Mouse (Mus musculus) left cerebral cortex, postnatal 10 days (tissue): ENCODE results near the gene Tmem179b. TPM values are rescaled to one million over a fixed set of nuclear protein-coding genes. Genes with fewer than 3 reads are reported as not detected.
A peak's percentile ranks its signal among the peaks of the same experiment; 100 is the strongest.

Experiments
- DNase-seq, 2 experiments: peaks; one replicate each; pipeline ENCODE4 v3.0.0; 2021 to 2022; ENCODE audit warnings: low spot score in 2 of 2, mixed read lengths in 1 of 2; ENCODE audit errors: extremely low spot score in 1 of 2
- intact Hi-C: fragments of 180-260 bp; cut with DNase I; formaldehyde crosslinking; loops from one replicate; pipeline ENCODE4 v1.15.1; 2025
- total RNA-seq, 2 experiments: library from RNA; stranded (reverse); gene quantifications; 2 replicates each; pipeline ENCODE4 v1.2.3; 2021

The Tmem179b gene
- 1 to 10 TPM; 7.2 to 8.9 TPM for total RNA-seq

DNA sequence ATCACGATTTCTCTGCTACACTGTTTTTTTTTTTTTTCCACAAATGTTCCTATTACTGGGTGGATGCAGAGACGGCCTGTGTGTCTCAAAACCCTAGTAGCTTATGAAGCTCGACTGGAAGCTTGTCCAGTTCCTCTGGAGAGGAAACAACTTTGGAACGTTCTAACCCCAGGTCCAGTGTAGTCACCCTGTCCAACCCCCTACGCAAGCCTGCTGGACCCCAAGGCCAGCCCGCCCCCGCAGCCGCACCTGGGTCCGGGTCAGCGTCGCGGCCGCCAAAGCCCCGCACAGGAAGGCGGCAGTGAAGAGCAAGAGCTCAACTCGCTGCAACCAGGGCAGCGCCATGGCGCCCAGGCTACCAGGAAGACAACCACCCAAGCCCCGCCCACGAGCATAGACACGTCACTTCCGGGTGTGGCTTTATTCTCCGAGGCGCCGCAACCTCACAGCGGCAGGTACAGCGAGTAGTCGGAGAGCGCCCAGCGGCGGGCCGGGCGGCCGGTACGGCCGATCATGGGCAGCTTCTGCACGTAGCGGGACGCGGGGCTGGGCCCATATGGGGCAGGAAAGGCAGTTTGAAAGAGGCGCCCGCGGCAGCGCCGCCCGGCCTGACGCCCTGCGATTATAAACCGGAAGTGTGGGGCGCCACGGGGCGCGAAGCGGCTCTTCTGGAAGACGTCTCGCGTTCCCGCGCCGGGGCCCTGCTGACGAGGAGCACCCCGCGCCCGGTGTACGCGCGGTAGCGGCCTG lies at the start of gene Tmem179b:
TSS of gene Tmem179b (minus strand) at position 382 of the 750 bp plus-strand sequence.
- intact Hi-C loops = loop anchor here (5.0 kb wide), 1 partner anchor 43 kb away; the partner anchor contains the start of gene Ttc9c
- peak; percentile 92 to 97 for DNase-seq

DNA sequence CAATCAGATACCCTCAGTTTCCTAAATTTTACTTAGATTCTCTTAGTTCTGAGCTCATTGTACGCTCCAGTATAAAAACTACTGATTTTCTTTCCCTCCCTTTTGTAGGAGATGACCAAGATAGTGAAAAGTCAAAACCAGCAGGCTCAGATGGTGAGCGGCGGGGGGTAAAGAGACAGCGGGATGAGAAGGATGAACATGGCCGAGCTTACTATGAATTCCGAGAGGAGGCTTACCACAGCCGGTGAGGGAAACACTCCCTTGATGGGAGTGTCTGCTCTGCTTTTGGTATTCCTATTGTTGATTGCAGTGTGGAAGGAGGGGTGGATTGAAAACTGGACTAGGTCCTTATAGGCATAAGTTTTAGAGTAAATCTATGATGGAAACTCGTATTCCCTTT lies 48.4 kb upstream of the Tmem179b start:
- intact Hi-C loops = no loop called here
- no peak for DNase-seq

DNA sequence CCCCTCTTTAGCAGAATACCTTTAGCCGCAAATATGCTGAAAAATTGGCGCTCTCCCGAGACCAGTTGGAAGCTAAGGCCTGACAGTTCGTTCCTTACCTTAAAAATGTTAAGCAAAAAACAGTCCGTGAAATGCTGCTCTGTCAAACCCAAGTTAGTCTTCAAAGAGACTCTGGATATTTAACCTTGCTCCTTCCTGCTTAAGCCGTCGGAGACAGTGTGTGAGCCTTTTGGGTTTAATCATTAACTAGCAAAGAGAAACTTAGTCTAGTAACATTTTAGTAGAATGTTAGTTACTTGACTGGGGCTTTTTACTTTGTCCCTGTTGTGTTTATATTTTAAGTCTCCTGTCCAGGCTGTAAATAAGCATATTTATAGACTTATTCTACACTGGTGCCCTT lies 46.9 kb upstream of the Tmem179b start:
- no peak for DNase-seq
- intact Hi-C loops = no loop called here

DNA sequence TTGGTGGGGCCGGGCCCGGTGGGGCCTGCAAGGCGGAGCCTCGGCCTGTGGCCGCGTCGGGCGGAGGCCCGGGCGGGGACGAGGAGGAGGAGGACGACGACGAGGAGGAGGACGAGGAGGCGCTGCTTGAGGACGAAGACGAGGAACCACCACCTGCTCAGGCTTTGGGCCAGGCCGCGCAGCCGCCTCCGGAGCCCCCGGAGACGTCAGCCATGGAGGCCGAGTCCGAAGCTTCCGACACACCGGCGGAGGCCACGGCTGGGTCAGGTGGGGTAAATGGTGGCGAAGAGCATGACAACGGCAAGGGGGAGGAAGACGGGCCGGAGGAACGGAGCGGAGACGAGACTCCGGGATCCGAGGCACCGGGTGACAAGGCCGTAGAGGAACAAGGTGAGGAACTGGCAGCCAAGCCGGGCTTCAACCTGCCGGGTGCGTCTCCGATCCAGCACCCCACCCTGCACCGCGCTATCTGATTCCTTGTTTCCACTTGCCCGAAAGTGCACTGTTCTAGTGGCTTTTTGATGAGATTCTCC lies 46.2 kb upstream of the Tmem179b start:
- peak in 1 of 2 experiments; percentile 73 for DNase-seq
- intact Hi-C loops = no loop called here

DNA sequence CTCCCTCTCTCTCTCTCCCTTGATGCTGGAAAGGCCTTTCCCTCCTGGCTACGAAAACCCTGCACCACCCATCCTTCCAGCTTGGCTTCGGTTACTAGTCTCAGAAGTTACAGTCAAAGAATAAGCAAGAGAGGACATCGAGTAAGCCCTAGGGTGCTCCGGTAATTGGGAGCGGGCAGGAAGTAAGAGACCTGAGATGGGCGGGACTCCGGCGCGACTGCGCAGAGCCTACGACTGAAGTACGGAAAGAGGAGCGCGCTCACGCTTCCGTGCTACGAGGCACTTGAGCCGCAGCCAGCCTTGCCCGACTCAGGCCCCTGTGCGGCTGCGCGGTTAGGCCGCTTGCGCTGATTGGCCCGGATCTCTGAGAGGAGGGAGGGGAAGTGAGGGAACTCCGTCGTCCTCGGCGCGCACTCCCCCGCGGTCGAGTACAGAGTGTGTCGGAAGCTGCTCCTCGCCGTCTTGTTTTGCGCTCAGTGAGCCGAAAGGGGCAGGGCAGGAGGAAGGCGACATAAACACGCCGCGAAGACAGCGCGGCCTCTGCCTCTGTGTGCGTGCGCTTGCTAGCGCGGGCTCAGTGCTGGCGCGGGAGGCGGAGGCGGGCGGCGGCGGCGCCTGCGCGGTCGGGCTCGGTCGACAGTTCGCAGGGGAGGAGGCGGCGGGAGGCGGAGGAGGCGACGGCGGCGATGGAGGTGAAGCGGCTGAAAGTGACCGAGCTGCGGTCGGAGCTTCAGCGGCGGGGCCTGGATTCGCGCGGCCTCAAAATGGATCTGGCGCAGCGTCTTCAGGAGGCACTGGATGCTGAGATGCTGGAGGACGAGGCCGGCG lies 45.5 kb upstream of the Tmem179b start, which contains the start of gene Hnrnpul2:
TSS of gene Hnrnpul2 (plus strand) at position 415 of the 828 bp plus-strand sequence.
- intact Hi-C loops = loop anchor here (5.0 kb wide), 1 partner anchor 48 kb away; the partner anchor contains the start of genes Tmem179b and Tmem223
- peak; percentile 97 to 99 for DNase-seq

DNA sequence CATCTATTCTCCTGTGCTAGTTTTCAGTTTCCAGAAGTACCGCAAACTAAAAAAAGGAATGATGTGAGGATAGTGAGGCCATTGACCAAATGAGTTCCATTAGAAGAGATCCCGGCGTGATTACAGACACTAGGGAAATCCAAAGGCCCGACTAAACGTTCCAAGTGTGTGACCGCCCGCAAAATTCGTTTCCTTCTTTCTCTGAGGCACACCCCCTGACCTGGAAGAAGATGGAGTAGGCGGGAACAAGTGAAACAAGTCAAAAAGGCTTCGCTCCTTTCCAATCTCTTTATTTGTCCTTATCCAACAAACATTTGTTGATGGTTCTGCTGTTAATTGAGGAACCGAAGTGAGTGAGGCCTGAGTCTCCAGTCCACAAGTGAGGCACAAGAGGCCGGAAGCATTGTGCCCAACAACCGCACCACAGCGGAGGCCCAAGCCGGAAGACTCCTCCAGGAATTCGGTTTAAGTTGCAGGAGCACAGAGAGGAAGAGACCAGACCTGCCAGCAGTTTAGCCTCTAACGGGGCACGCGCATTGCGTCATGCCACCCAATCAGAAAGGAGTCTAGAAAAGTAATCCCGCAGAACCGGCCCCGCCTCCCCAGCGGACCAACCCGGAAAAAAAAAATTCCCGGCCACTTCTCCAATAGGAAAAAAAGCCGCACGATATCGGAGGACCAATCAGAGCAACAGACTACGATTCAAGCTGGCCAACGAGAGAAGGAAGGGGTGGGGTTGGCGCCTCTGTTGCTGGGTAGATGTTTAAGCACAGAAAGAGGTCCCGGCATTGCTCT lies 44.7 kb upstream of the Tmem179b start, which contains the start of gene Ttc9c:
TSS of gene Ttc9c (minus strand) at position 533 of the 795 bp plus-strand sequence.
- peak; percentile 98 for DNase-seq
- intact Hi-C loops = loop anchor here (5.0 kb wide), 1 partner anchor 47 kb away; the partner anchor contains the start of genes Tmem179b and Tmem223

DNA sequence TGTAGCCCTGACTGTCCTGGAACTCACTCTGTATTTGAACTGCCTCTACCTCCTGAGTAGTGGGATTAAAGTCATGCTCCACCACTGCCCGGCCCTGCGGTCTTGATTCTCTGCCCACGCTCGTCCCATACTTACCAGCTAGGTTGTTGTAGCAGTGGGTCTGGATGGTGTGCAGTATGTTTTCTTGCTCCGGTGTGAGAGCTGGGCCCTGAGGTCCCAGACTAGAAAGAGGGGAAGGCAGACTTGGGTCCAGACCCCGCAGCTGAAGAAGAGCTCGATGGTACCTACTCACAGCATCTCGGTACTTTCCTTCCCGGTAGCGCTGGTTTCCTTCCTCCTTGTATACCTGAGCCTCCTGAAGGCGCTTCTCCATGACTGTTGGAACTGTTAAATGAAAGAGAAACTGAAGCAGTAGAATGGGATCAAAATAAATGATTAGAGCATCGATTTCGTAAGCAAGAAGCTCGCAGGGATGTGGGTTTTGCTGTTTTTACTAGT lies 44.1 kb upstream of the Tmem179b start:
- DNase-seq = no peak
- intact Hi-C loops = loop anchor here (5.0 kb wide), 1 partner anchor 46 kb away; the partner anchor contains the start of genes Tmem179b and Tmem223

DNA sequence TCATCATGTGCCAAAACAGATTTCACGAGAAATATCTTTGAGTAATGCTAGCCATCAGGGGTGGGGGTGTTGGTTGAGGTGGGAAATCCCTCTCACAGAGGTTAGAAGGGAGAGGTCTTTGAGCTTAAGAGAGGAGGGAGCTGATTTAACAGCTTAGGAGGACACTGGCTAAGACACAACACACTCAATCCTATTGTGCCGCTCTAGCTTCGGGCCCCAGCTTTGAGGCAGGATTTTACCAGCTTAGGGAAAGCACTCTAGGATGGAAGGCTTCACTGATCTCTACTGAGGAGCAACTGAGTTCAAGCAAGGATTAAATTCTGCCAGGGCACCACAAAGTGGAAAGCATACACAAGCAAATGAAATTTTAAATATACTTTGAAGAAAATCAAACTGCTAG lies 42.7 kb upstream of the Tmem179b start:
- no peak for DNase-seq
- intact Hi-C loops = loop anchor here (5.0 kb wide), 1 partner anchor 45 kb away; the partner anchor contains the start of genes Tmem179b and Tmem223

DNA sequence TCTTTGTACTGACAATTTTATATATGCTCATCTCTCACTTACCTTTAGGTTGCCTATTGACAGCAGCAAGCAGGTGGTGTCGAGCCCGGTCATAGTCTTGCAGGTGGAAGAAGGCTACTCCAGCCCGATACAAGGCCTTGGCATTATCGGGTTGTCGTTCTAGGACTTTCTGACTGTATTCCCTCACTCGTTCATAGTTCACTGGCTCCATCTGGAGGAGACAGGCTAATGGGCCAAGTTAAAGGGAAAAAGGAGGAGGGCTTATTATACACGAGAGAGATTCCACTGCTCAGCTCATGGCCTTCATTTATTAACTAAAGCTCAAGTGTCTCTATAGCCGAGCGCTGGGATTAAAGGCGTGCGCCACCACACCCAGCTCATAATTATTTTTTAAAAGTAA lies 41.5 kb upstream of the Tmem179b start:
- intact Hi-C loops = loop anchor here (5.0 kb wide), 1 partner anchor 44 kb away; the partner anchor contains the start of genes Tmem179b and Tmem223
- DNase-seq = no peak

DNA sequence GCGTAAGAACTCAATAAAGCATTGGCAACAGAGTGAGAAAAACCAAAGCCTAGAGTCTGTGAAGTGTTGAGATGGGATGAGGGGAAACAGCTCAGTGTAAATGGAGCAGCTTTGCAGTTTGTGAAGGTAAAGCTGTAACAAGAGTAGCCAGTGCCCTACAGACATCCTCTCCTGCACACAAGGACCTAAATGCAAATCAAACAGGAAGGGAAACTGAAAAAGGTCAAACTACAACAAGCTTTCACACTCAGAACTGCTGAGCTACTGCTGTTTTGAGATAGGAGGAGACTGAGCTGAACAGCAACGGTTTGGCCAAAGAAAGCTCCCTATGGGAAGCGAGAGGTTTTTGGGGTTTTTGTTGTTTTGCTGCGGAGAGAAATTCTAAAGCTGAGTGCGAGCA lies 32.5 kb upstream of the Tmem179b start:
- intact Hi-C loops = no loop called here
- DNase-seq = no peak

DNA sequence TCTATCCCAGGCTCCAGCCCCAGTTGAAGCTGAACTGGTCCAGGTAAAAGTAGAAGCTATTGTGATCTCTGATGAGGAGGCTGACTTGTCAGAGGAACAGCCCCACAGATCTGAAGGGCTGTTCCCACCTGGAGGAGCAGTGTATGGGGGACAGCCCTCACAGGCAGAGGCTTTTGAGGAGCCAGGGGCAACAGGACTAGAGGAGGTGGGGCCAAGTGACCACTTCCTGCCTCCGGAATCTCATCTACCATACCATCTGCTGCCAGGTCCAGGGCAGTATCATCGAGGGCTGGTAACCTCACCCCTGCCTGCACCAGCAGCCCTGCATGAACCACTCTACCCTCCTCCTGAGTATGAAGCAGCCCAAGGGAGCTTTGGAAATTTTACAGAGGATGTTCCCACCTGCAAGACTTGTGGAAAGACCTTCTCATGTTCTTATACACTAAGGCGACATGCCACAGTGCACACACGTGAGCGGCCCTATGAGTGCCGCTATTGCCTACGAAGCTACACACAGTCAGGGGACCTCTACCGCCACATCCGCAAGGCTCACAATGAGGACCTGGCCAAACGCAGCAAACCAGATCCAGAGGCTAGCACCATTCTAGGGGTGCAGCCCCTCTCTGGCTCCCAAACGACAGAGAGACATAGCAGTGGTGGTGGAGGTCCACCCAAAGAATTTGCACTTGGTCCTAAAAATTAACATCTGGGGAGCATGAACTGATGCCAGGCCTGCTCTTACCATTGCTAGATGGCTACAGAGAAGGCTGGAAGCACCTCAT lies 29.8 kb upstream of the Tmem179b start:
- DNase-seq = no peak
- intact Hi-C loops = no loop called here

DNA sequence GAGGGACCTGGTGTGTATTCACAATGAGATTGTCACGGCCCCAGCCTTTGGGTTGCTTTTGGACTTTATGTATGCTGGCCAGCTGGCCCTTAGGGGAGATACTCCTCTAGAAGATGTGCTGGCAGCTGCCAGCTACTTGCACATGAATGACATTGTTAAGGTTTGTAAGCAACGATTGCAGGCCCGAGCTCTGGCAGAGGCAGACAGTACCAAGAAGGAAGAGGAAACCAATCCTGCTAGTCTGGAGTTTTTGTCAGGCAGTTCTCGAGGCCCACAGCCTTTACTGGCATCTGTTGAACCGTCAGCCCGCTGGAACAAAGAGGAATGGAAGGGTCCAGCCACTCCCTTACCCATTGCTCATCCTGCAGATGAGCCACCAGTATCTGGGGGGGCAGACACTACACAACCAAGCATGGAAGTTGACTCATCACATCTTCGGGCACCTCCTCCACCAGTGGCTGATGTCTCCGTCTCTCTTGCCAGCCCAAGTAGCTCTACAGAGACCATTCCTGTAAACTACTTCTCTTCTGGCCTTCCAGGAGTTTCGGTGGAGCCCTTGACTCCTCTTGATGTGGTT lies 29.0 kb upstream of the Tmem179b start:
- intact Hi-C loops = no loop called here
- no peak for DNase-seq

DNA sequence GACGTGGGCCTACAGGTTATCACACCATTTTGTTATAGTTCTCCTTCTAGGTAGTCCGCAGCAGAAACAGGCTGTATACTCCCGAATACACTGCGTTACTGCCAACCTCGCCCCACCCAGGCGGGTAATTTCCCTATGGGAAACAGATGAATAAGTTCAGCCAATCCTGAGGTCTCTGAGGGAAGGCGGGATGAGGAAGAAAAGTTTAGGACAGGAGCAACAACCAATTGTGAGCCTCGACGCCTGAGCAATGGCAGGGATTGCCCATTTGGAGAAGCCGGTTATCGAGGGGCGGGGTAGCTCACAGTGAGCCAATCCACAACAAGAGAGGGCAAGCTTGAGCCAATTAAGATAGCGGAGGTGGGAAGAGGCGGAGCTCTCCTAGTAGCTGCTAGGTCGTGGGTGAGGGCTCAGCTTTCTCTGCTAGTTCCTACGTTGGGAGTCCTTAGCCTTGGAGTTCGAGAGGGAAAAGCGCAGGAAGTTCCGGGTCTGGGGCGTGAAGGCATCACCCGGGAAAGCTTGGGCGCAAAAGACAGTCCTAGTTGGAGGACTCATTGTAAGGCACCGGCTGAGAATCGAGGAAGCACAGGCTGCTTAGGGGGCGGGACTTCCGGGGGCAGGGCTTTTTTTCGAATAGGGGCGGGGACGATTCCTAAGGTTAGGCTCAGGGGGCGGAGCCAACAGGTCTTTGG lies 28.0 kb upstream of the Tmem179b start, which contains the start of gene Zbtb3:
TSS of gene Zbtb3 (plus strand) at position 426 of the 692 bp plus-strand sequence.
- DNase-seq = peak; percentile 97 to 98
- intact Hi-C loops = no loop called here

DNA sequence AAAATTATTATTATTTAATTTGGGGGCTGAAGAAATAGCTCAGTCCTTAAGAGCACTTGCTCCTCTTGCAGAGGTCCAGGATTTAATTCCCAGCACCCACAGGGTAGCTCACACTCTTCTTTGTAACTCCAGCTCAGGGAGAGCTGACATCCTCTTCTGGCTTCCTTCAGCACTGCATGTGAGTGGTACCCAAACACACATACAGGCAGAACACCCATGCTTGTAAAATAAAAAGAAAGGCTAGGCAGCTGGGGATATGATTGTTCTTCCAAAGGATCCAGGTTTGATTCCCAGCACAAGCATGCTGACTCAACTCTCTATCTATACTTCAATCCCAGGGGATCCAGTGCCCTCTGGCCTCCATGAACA lies 24.7 kb upstream of the Tmem179b start:
- intact Hi-C loops = no loop called here
- DNase-seq = no peak

DNA sequence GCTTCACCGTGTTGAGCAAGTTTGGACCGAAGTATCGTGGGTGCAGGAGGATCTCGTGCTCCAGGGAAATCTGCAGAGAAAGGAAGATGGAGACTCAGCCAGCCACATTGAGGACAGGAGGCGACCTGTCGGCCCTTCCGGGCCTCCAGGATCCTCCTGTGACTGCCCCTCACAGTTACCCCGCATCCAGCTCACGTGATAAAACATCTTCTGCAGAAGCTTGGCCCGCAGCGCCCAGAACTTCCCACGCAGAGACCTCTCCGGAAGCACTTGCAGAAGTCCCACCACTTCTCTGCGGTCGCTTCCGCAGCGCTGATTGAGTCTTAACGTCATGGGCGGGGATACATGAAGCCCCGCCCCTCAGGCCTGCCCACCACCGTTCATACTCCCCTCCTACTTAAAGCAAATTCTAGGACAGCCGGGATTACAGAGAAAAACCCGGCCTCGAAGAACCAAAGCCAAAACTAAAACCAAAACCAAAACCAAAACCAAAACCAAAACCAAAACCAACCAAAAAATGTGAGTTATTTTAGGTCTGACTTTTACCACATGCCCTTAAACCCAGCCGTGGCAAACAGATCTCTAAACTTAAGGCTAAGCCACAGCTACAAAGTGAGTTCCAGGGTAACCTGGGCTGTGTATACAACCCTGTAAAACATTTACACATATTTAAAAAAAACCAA lies 24.1 kb upstream of the Tmem179b start, which contains the start of gene Polr2g:
TSS of gene Polr2g (minus strand) at position 314 of the 683 bp plus-strand sequence.
- intact Hi-C loops = no loop called here
- peak; percentile 87 to 94 for DNase-seq

DNA sequence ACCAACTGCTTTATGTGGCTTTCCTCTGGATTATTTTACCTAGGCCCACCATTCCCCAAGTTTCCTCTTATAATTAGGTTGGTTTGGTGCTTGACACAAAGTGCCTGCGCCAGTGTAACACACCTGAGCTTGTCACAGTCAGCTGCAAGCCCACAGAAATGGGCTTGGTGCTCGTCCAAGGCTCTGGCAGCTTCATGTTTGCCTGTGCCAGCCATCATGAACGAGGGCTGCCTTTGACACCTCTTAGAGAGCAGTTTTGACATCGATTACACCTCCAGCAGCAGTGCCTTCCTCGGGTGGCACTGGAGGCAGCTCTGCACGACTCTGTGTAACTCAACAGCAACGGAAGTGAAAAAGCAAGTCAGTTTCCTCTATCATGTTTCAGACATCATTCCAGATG lies 15.9 kb upstream of the Tmem179b start:
- DNase-seq = no peak
- intact Hi-C loops = no loop called here
